In genomic region chr3:76001156-76001555, GRCm38 (mm10) we compare ENCODE assay signal across 8 mouse cellular contexts. TPM values are rescaled to one million over a fixed set of nuclear protein-coding genes. Genes with fewer than 3 reads are reported as not detected.
DNase-seq lines count a peak whose midpoint lies in the region; ATAC-seq and TF ChIP-seq lines count a peak whose summit lies in the region.

No protein-coding gene starts in this region.

- H3K79me2 ChIP-seq in CH12.LX (replicated peaks; ENCODE audit: control insufficient read depth, extremely low read depth, insufficient read depth, poor library complexity, severe bottlenecking): no peaks in the 10 kb centered on the region

- TF ChIP-seq RAD21 in CH12.LX (IDR thresholded peaks at IDR 0.05; ENCODE audit: low read depth, low read length): peak; percentile 48

- no peak overlapping the region for H3K4me2 ChIP-seq in hindbrain, embryonic 13.5 days
- no peak overlapping the region for H3K4me2 ChIP-seq in CH12.LX (ENCODE audit: insufficient read depth, low read depth, poor library complexity, severe bottlenecking)
- no peak overlapping the region for H3K4me2 ChIP-seq in neural tube, embryonic 12.5 days (replicated peaks)

- no peaks in the 10 kb centered on the region for H3K36me3 ChIP-seq in hindbrain, embryonic 13.5 days
- no peaks in the 10 kb centered on the region for H3K36me3 ChIP-seq in hindbrain, embryonic 10.5 days
- H3K36me3 ChIP-seq in CH12.LX (replicated peaks in 1 of 2; ENCODE audit: control insufficient read depth in 1 of 2, insufficient read depth in 1 of 2, low read length in 1 of 2): no peaks in the 10 kb centered on the region
- no peaks in the 10 kb centered on the region for H3K36me3 ChIP-seq in neural tube, embryonic 12.5 days

- DNase-seq in hindbrain, embryonic 10.5 days (ENCODE audit: low spot score): no peak
- peak; percentile 52 for DNase-seq in CH12.LX (ENCODE audit: extremely low read depth)
- peak; percentile 6 to 37 for DNase-seq in cerebellum, adult 2 months
- peak; percentile 14 to 68 for DNase-seq in frontal cortex, postnatal 36 days (ENCODE audit: low spot score in 2 of 2)
- DNase-seq in layer of hippocampus, postnatal 10 days (ENCODE audit: low spot score in 2 of 2): peak; percentile 19 to 43
- no peak for DNase-seq in gastrocnemius, postnatal 25 days

- no peak for TF ChIP-seq POLR2A in CH12.LX (IDR thresholded peaks at IDR 0.05; ENCODE audit: low read depth, low read length)
- no peak for TF ChIP-seq POLR2A in cerebellum, adult 2 months (IDR thresholded peaks at IDR 0.05; ENCODE audit: borderline replicate concordance, insufficient read depth, low read length)

- no peak for TF ChIP-seq EP300 in CH12.LX (IDR thresholded peaks at IDR 0.05; ENCODE audit: low read length)

- 46% methylated on average over 4 of the region's 4 CpGs for WGBS in hindbrain, embryonic 13.5 days
- WGBS in hindbrain, embryonic 10.5 days: 50% methylated on average over 4 of the region's 4 CpGs
- 43% methylated on average over 4 of the region's 4 CpGs for WGBS in cerebellum, adult 2 months
- WGBS in neural tube, embryonic 12.5 days: 48% methylated on average over 4 of the region's 4 CpGs

- in situ Hi-C loops in CH12.LX (cut with MboI; ENCODE audit: low pct_ligation_motif_present, low pct_unique_long_range_greater_than_20kb, low sequenced_read_pairs): no loop called here

- dilution Hi-C loops in CH12.LX (cut with MboI; ENCODE audit: extremely low pct_ligation_motif_present, extremely low pct_unique_long_range_greater_than_20kb, low sequenced_read_pairs): no loop called here

- H3K9me3 ChIP-seq in hindbrain, embryonic 13.5 days: no peaks in the 10 kb centered on the region
- H3K9me3 ChIP-seq in hindbrain, embryonic 10.5 days: no peaks in the 10 kb centered on the region
- peaks cover 4% of the 10 kb centered on the region for H3K9me3 ChIP-seq in CH12.LX (replicated peaks; ENCODE audit: low read length)
- H3K9me3 ChIP-seq in neural tube, embryonic 12.5 days: no peaks in the 10 kb centered on the region

- H3K4me3 ChIP-seq in hindbrain, embryonic 13.5 days: no peak overlapping the region
- H3K4me3 ChIP-seq in hindbrain, embryonic 10.5 days: no peak overlapping the region
- no peak overlapping the region for H3K4me3 ChIP-seq in CH12.LX (replicated peaks in 1 of 3; ENCODE audit: low read depth in 2 of 3, low read length in 2 of 3, poor library complexity in 1 of 3)
- H3K4me3 ChIP-seq in cerebellum, adult 2 months (replicated peaks; ENCODE audit: insufficient read depth, low read depth, low read length): no peak overlapping the region
- H3K4me3 ChIP-seq in neural tube, embryonic 12.5 days: no peak overlapping the region

- peak; percentile 72; the same call in 1 of the 2 replicates for ATAC-seq in hindbrain, embryonic 13.5 days (ENCODE audit: low FRiP score)
- ATAC-seq in neural tube, embryonic 12.5 days (ENCODE audit: low FRiP score, low read depth): peak; percentile 70

- TF ChIP-seq CTCF in CH12.LX (conservative IDR thresholded peaks at IDR 0.05 in 1 of 2, IDR thresholded peaks at IDR 0.05 in 1 of 2; ENCODE audit: low read depth in 2 of 2, low read length in 2 of 2): peak in 1 of 2 experiments; percentile 48; a peak in 3 of 4 replicates
- peak; percentile 42; the same call in 1 of the 2 replicates for TF ChIP-seq CTCF in cerebellum, adult 2 months (IDR thresholded peaks at IDR 0.05; ENCODE audit: borderline replicate concordance, insufficient read depth, low read depth, low read length)

- H3K4me1 ChIP-seq in hindbrain, embryonic 13.5 days (replicated peaks): no peaks in the 10 kb centered on the region
- no peaks in the 10 kb centered on the region for H3K4me1 ChIP-seq in hindbrain, embryonic 10.5 days (replicated peaks)
- H3K4me1 ChIP-seq in CH12.LX (ENCODE audit: control insufficient read depth in 1 of 2, insufficient read depth in 2 of 2): 0 out of 4 replicates have a peak, but pooled peaks cover 0 to 3% of the 10 kb centered on the region in 2 experiments
- no peaks in the 10 kb centered on the region for H3K4me1 ChIP-seq in cerebellum, adult 2 months (ENCODE audit: control insufficient read depth, insufficient read depth, low read length)
- H3K4me1 ChIP-seq in neural tube, embryonic 12.5 days: no peaks in the 10 kb centered on the region

- no peak overlapping the region for H3K9ac ChIP-seq in hindbrain, embryonic 13.5 days
- H3K9ac ChIP-seq in CH12.LX (ENCODE audit: insufficient read depth, low read depth): no peak overlapping the region
- H3K9ac ChIP-seq in neural tube, embryonic 12.5 days: no peak overlapping the region

- no peak overlapping the region for H3K27ac ChIP-seq in hindbrain, embryonic 13.5 days
- no peak overlapping the region for H3K27ac ChIP-seq in hindbrain, embryonic 10.5 days
- no peak overlapping the region for H3K27ac ChIP-seq in CH12.LX (ENCODE audit: insufficient read depth, low read depth)
- no peak overlapping the region for H3K27ac ChIP-seq in cerebellum, adult 2 months (ENCODE audit: insufficient read depth, low read length)
- H3K27ac ChIP-seq in neural tube, embryonic 12.5 days: no peak overlapping the region

- no peaks in the 10 kb centered on the region for H3K27me3 ChIP-seq in hindbrain, embryonic 13.5 days
- no peaks in the 10 kb centered on the region for H3K27me3 ChIP-seq in hindbrain, embryonic 10.5 days (ENCODE audit: insufficient read depth, poor library complexity, severe bottlenecking)
- no peaks in the 10 kb centered on the region for H3K27me3 ChIP-seq in CH12.LX (replicated peaks)
- no peaks in the 10 kb centered on the region for H3K27me3 ChIP-seq in cerebellum, adult 2 months (ENCODE audit: control insufficient read depth, insufficient read depth, low read length)
- no peaks in the 10 kb centered on the region for H3K27me3 ChIP-seq in neural tube, embryonic 12.5 days (replicated peaks)

TF ChIP-seq in CH12.LX, 34 proteins besides CTCF, POLR2A, EP300 and RAD21:
- TF ChIP-seq SMC3 (IDR thresholded peaks at IDR 0.05; ENCODE audit: low read depth, low read length) (peak; percentile 8; the same call in 1 of the 2 replicates), HCFC1 (IDR thresholded peaks at IDR 0.05; ENCODE audit: low read depth, low read length) (no peak)

RNA-seq across cellular contexts. Expression of gene Golim4, which starts 44.4 kb away (rescaled TPM):
- 32.9 and 33.5 TPM in 2 replicates for polyA plus RNA-seq in hindbrain, embryonic 13.5 days (2015; fragmentation: Nextera tagmentation; extraction: Ambion mirVana)
- 45.0 and 56.2 TPM in 2 replicates for polyA plus RNA-seq in hindbrain, embryonic 10.5 days (2016; fragmentation: Nextera tagmentation; extraction: Ambion mirVana)
- 0.04 and 0.21 TPM in 2 replicates for total RNA-seq in CH12.LX (2012; rRNA removed)
- total RNA-seq in CH12.LX (2014; rRNA removed): 0.19 TPM in 1 of 2 replicates, not detected in the other
- 0.16 and 0.23 TPM in 2 replicates for polyA plus RNA-seq in CH12.LX (2012; ENCODE audit: insufficient read length, low read depth)
- polyA plus RNA-seq in cerebellum, adult 2 months (2012; rRNA removed): 28.7 and 31.8 TPM in 2 replicates
- 10 to 100 TPM; 28.3 to 28.4 TPM for total RNA-seq in layer of hippocampus, postnatal 10 days (2021)
- 56.1 and 61.8 TPM in 2 replicates for polyA plus RNA-seq in neural tube, embryonic 12.5 days (2016; fragmentation: Nextera tagmentation; extraction: Ambion mirVana)
- total RNA-seq in gastrocnemius, postnatal 25 days (2021): 10 to 100 TPM; 14.9 to 16.0 TPM

Comparison
In these comparisons a context has a peak if more than half of its experiments do, and no peak if none do; other contexts are left out.
1. DNase-seq: peak in CH12.LX (single experiment), cerebellum, adult 2 months (2 of 2), frontal cortex, postnatal 36 days (2 of 2) and layer of hippocampus, postnatal 10 days (2 of 2); none in hindbrain, embryonic 10.5 days (single experiment) and gastrocnemius, postnatal 25 days (single experiment).
2. RNA of gene Golim4, which starts 44.4 kb away (polyA plus RNA-seq): 56.1 to 61.8 TPM in neural tube, embryonic 12.5 days, 45.0 to 56.2 TPM in hindbrain, embryonic 10.5 days, 32.9 to 33.5 TPM in hindbrain, embryonic 13.5 days and 28.7 to 31.8 TPM in cerebellum, adult 2 months; 0.16 to 0.23 TPM in CH12.LX; every median in the first group is over 10 times any median in the second.